Mouse (Mus musculus) hindbrain, postnatal 0 days (tissue): ENCODE measurements around the gene Cbr3. TPM values are rescaled to one million over a fixed set of nuclear protein-coding genes. Genes with fewer than 3 reads are reported as not detected.
A peak's percentile ranks its signal among the peaks of the same experiment; 100 is the strongest.

Source experiments
- ATAC-seq: fragments of 200-750 bp; cut with Nextera tagmentation; 2 replicates; pipeline ENCODE4 v1.8.0; 2017; ENCODE audit warnings: mild to moderate bottlenecking, moderate TSS enrichment, moderate library complexity
- DNase-seq: peaks from one replicate; pipeline ENCODE4 v3.0.0-alpha.2; 2015; ENCODE audit warnings: low spot score
- H3K27ac ChIP-seq: fragments of 300-500 bp; sonication (generic); 2 replicates; pipeline ENCODE4 v1.5.1; 2014; ENCODE audit warnings: mild to moderate bottlenecking
- H3K27me3 ChIP-seq: fragments of 300-500 bp; sonication (generic); 2 replicates; pipeline ENCODE4 v1.6.1; 2014; ENCODE audit warnings: low read length, mixed read lengths; ENCODE audit not compliant: insufficient read depth
- H3K36me3 ChIP-seq: fragments of 300-500 bp; sonication (generic); 2 replicates; pipeline ENCODE4 v1.6.1; 2014; ENCODE audit warnings: low read length, mixed read lengths; ENCODE audit not compliant: insufficient read depth
- H3K4me1 ChIP-seq: fragments of 300-500 bp; sonication (generic); 2 replicates; pipeline ENCODE4 v1.6.1; 2014; ENCODE audit warnings: antibody characterized with exemption, low read length, mixed read lengths; ENCODE audit not compliant: insufficient read depth
- H3K4me2 ChIP-seq: fragments of 300-500 bp; sonication (generic); 2 replicates; pipeline ENCODE4 v1.6.1; 2014; ENCODE audit warnings: low read depth, mild to moderate bottlenecking, low read length, moderate library complexity, mixed read lengths
- H3K4me3 ChIP-seq: fragments of 300-500 bp; sonication (generic); 2 replicates; pipeline ENCODE4 v1.5.1; 2014; ENCODE audit warnings: low read length
- H3K9ac ChIP-seq: fragments of 300-500 bp; sonication (generic); replicated peaks from 2 replicates; pipeline ENCODE4 v1.6.1; 2014; ENCODE audit warnings: mild to moderate bottlenecking, low read length, moderate library complexity, mixed read lengths
- H3K9me3 ChIP-seq: fragments of 300-500 bp; sonication (generic); 2 replicates; pipeline ENCODE4 v1.6.1; 2016; ENCODE audit warnings: low read length, mixed read lengths
- CTCF ChIP-seq: IDR thresholded peaks from 2 replicates; pipeline ENCODE4 v1.5.1; 2016; ENCODE audit warnings: antibody characterized with exemption, control low read depth, low read depth
- WGBS: fragments of 180-500 bp; shearing (Covaris S2); extraction: QIAGEN DNeasy Blood & Tissue Kit; methylation state at CpG from one replicate; pipeline ENCODE4 v1.1.7; 2014; 5-methylcytosine and 5-hydroxymethylcytosine counted together
- polyA plus RNA-seq: library from polyadenylated mRNA; unstranded; fragments of >200 nt; fragmentation: Nextera tagmentation; extraction: Ambion mirVana; gene quantifications from 2 replicates; pipeline ENCODE4 v1.2.1, GENCODE M21; 2015
- total RNA-seq: library from RNA; depleted of rRNA; stranded (reverse); fragments of >200 nt; gene quantifications from 2 replicates; pipeline ENCODE4 v1.2.3, GENCODE M21; 2014; rRNA removed

Gene Cbr3
- total and polyA plus RNA-seq, 2 experiments from 2014 or later, result 4.8 to 5.1 TPM

GRCm38 (mm10) chr16:93729801-93730721 is 47.0 kb downstream of the Cbr3 start:
- H3K9me3 ChIP-seq, result no peaks in the 10 kb centered on the region
- H3K4me3 ChIP-seq, result no peak overlapping the region
- WGBS, result 59% methylated on average over 23 of the region's 23 CpGs
- 0 out of 2 replicates have a peak, but pooled peaks cover 3% of the 10 kb centered on the region for H3K4me1 ChIP-seq
- ATAC-seq (peak; percentile 80), DNase-seq (peak; percentile 63)
- H3K36me3 ChIP-seq, result peaks cover 9% of the 10 kb centered on the region
- no peak overlapping the region for H3K4me2 ChIP-seq
- peak overlapping the region; percentile 5; the same call in 1 of the 2 replicates for H3K9ac ChIP-seq
- no peaks in the 10 kb centered on the region for H3K27me3 ChIP-seq
- TF ChIP-seq CTCF, result no peak
- H3K27ac ChIP-seq, result peak overlapping the region; percentile 55

GRCm38 (mm10) chr16:93731310-93731709 is 48.3 kb downstream of the Cbr3 start:
- no peak overlapping the region for H3K4me2 ChIP-seq
- DNase-seq (no peak), ATAC-seq (no peak)
- H3K27me3 ChIP-seq, result no peaks in the 10 kb centered on the region
- H3K4me3 ChIP-seq, result no peak overlapping the region
- WGBS, result 94% methylated on average over 8 of the region's 8 CpGs
- peaks cover 8% of the 10 kb centered on the region; the same call in 1 of the 2 replicates for H3K36me3 ChIP-seq
- no peak overlapping the region for H3K27ac ChIP-seq
- H3K4me1 ChIP-seq, result 0 out of 2 replicates have a peak, but pooled peaks cover 3% of the 10 kb centered on the region
- no peak overlapping the region for H3K9ac ChIP-seq
- TF ChIP-seq CTCF, result no peak
- no peaks in the 10 kb centered on the region for H3K9me3 ChIP-seq

- TF ChIP-seq CTCF, result no peak
Observed at GRCm38 (mm10) chr16:93732875-93733569, 50.0 kb downstream of the Cbr3 start.

GRCm38 (mm10) chr16:93739251-93739650 is 56.2 kb downstream of the Cbr3 start:
- Histone ChIP-seq H3K4me3 (no peak overlapping the region), H3K36me3 (peaks cover 36% of the 10 kb centered on the region), H3K9me3 (no peaks in the 10 kb centered on the region), H3K4me2 (no peak overlapping the region), H3K27me3 (no peaks in the 10 kb centered on the region), H3K4me1 (no peaks in the 10 kb centered on the region), H3K27ac (no peak overlapping the region), H3K9ac (no peak overlapping the region)
- WGBS, result 83% methylated on average over 11 of the region's 11 CpGs
- ATAC-seq, result no peak
- no peak for DNase-seq
- no peak for TF ChIP-seq CTCF

More at GRCm38 (mm10) chr16:93732875-93733569, 50.0 kb downstream of the Cbr3 start:
- Histone ChIP-seq H3K36me3 (peaks cover 8% of the 10 kb centered on the region; the same call in 1 of the 2 replicates), H3K9me3 (no peaks in the 10 kb centered on the region), H3K4me3 (no peak overlapping the region), H3K27ac (no peak overlapping the region), H3K9ac (no peak overlapping the region), H3K27me3 (no peaks in the 10 kb centered on the region), H3K4me1 (0 out of 2 replicates have a peak, but pooled peaks cover 3% of the 10 kb centered on the region), H3K4me2 (no peak overlapping the region)
- ATAC-seq (no peak), DNase-seq (no peak)
- WGBS, result 69% methylated on average over 18 of the region's 18 CpGs

Other genes starting within 250 kb of the Cbr3 start
- 10.3 and 29.0 TPM in 2 replicates for gene Setd4, start 79.2 kb upstream of the Cbr3 start, total RNA-seq
- gene Setd4, start 79.2 kb upstream of the Cbr3 start, polyA plus RNA-seq, result 13.4 and 13.8 TPM in 2 replicates
- gene Cbr1, start 77.4 kb upstream of the Cbr3 start, total RNA-seq, result 76.3 and 96.9 TPM in 2 replicates
- gene Cbr1, start 77.4 kb upstream of the Cbr3 start, polyA plus RNA-seq, result 113 and 119 TPM in 2 replicates
- gene Gm5678, start 55.1 kb upstream of the Cbr3 start, total RNA-seq, result not detected in 2 replicates
- not detected in 2 replicates for gene Gm5678, start 55.1 kb upstream of the Cbr3 start, polyA plus RNA-seq
- 60.9 and 74.8 TPM in 2 replicates for gene Dop1b, start 28.7 kb downstream of the Cbr3 start, total RNA-seq
- 25.4 and 26.8 TPM in 2 replicates for gene Dop1b, start 28.7 kb downstream of the Cbr3 start, polyA plus RNA-seq
- 19.2 and 25.2 TPM in 2 replicates for gene Morc3, start 148.9 kb downstream of the Cbr3 start, total RNA-seq
- 22.2 and 24.1 TPM in 2 replicates for gene Morc3, start 148.9 kb downstream of the Cbr3 start, polyA plus RNA-seq
- gene Chaf1b, start 200.7 kb downstream of the Cbr3 start, total RNA-seq, result 9.3 and 11.4 TPM in 2 replicates
- gene Chaf1b, start 200.7 kb downstream of the Cbr3 start, polyA plus RNA-seq, result 18.7 and 20.2 TPM in 2 replicates